Mouse (Mus musculus) embryonic facial prominence, embryonic 12.5 days (tissue): ENCODE measurements around the gene Itga4. TPM values are rescaled to one million over a fixed set of nuclear protein-coding genes. Genes with fewer than 3 reads are reported as not detected.

Experiments
- ATAC-seq: fragments of 200-750 bp; cut with Nextera tagmentation; 2 replicates; pipeline ENCODE4 v1.8.0; 2017; ENCODE audit not compliant: insufficient number of reproducible peaks, insufficient read depth, low FRiP score, low TSS enrichment
- H3K27ac ChIP-seq: fragments of 300-500 bp; sonication (generic); 2 replicates; pipeline ENCODE4 v1.5.1; 2016; ENCODE audit warnings: mild to moderate bottlenecking
- H3K27me3 ChIP-seq: fragments of 300-500 bp; sonication (generic); 2 replicates; pipeline ENCODE4 v1.6.1; 2016; ENCODE audit warnings: mild to moderate bottlenecking, moderate library complexity
- H3K36me3 ChIP-seq: fragments of 300-500 bp; sonication (generic); 2 replicates; pipeline ENCODE4 v1.6.1; 2016; ENCODE audit warnings: mild to moderate bottlenecking
- H3K4me1 ChIP-seq: fragments of 300-500 bp; sonication (generic); 2 replicates; pipeline ENCODE4 v1.6.1; 2016
- H3K4me2 ChIP-seq: fragments of 300-500 bp; sonication (generic); replicated peaks from 2 replicates; pipeline ENCODE4 v1.6.1; 2016; ENCODE audit warnings: mild to moderate bottlenecking, moderate library complexity
- H3K4me3 ChIP-seq: fragments of 300-500 bp; sonication (generic); 2 replicates; pipeline ENCODE4 v1.5.1; 2016; ENCODE audit warnings: mild to moderate bottlenecking
- H3K9ac ChIP-seq: fragments of 300-500 bp; sonication (generic); 2 replicates; pipeline ENCODE4 v1.6.1; 2016; ENCODE audit warnings: mild to moderate bottlenecking, moderate library complexity
- H3K9me3 ChIP-seq: fragments of 300-500 bp; sonication (generic); 2 replicates; pipeline ENCODE4 v1.6.1; 2016; ENCODE audit warnings: mild to moderate bottlenecking, moderate library complexity
- WGBS: fragments of 180-500 bp; shearing (Covaris S2); methylation state at CpG from one replicate; pipeline ENCODE4 v1.1.7; 2016; 5-methylcytosine and 5-hydroxymethylcytosine counted together
- polyA plus RNA-seq: library from polyadenylated mRNA; unstranded; fragments of >200 nt; fragmentation: Nextera tagmentation; extraction: Ambion mirVana; gene quantifications from 2 replicates; pipeline ENCODE4 v1.2.1, GENCODE M21; 2016

The Itga4 gene
- polyA plus RNA-seq, 1 experiment from 2014 or later: 10.9 TPM

DNA sequence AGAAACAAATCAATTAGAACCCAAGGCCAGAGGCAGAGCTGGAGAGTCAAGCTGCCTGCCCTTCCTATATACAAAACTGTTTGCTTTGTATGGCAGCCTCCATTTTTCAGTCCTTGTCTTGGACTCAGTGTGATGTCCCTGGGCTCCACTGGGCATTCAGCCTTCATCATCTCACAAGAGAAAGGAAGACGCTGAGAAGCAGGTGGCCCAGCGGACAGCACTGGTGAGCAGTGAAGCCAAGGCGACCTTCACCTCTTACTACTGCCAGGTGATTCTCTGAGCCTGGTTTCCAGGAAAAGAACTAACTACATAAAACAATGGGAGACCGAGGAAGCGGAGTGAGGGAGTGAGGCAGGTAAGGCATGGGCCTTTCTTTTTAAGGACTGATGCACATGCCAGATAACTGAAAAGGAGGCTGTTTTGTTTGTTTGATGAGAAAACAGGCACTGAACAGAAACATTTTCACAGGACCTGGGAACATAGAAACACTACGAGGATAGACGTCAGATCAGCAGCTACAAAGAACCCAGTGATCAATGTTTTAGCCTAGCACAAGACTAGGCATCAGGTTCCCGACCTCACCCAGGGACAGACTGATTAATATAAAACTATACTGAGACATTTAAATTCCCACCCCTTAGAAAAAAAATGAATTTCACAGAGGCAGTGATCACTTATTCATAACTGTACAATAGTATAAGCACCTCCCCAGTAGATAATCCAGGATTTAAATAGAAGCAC lies 123.3 kb downstream of the Itga4 start:
- 69% methylated on average over 8 of the region's 8 CpGs for WGBS
- Histone ChIP-seq H3K4me1 (peaks cover 5% of the 10 kb centered on the region; the same call in 1 of the 2 replicates), H3K4me2 (no peak overlapping the region), H3K36me3 (no peaks in the 10 kb centered on the region), H3K27me3 (no peaks in the 10 kb centered on the region), H3K4me3 (no peak overlapping the region), H3K9ac (no peak overlapping the region), H3K27ac (no peak overlapping the region), H3K9me3 (no peaks in the 10 kb centered on the region)
- ATAC-seq: no peak

DNA sequence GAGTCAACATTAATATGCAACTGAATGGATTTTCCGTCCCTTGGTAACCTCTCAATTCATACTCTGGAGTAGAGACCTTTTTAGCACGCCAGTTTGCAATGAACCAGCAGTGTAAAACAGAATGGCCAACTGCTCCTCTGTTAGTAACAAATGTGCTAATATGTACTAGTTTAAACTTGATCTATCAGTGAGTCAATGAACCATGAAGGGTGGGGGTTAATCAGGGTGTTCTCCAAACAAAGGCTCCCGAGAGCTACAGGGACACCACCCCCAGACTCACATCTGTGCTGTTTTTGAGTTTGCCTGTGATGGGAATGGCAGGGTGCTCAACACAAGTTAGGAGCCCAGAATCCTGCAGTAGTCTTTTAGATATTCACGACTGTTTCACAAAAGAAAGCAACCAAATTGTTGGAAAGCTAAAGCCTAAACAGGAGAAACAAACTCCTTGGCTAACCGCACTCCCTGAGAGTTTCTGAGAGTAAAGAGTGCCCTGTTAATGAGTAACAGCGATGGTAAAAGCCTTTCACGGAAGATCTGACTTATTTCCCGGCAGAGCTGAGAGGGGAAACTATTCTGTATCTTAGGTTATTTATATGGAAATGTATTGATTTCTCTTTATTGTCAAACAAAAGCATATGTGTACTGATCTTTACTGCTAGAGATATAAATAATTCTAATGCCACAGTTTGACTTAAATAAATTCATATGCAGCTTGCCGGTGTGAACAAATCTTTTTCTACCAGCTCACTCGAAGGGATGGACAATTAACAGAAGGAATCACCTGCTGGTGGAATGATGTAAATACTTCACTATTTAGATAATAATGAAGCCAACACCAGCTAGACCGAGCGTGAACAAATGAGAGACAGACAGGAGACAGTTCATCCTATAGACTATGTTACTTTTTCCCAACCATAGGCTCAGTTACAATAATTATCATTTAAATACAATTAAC lies 124.1 kb downstream of the Itga4 start:
- ATAC-seq: no peak
- Histone ChIP-seq H3K4me2 (no peak overlapping the region), H3K36me3 (no peaks in the 10 kb centered on the region), H3K4me3 (no peak overlapping the region), H3K9me3 (no peaks in the 10 kb centered on the region), H3K4me1 (peaks cover 5% of the 10 kb centered on the region; the same call in 1 of the 2 replicates), H3K27me3 (no peaks in the 10 kb centered on the region), H3K27ac (0 out of 2 replicates have a peak overlapping the region, but pooled peaks have one; percentile 23), H3K9ac (no peak overlapping the region)
- 36% methylated on average over 12 of the region's 12 CpGs for WGBS

Other genes starting within 250 kb of the Itga4 start
- 17.3 and 19.1 TPM in 2 replicates for gene Neurod1, start 201.3 kb downstream of the Itga4 start, polyA plus RNA-seq
- 2.0 and 2.3 TPM in 2 replicates for gene Cerkl, start 201.4 kb downstream of the Itga4 start, polyA plus RNA-seq